Mouse (Mus musculus) CH12.LX (cell line): Measurements from ENCODE around the gene Pam16. TPM values are rescaled to one million over a fixed set of nuclear protein-coding genes. Genes with fewer than 3 reads are reported as not detected.
A peak's percentile ranks its signal among the peaks of the same experiment; 100 is the strongest.

Experiments
- DNase-seq: peaks from one replicate; pipeline ENCODE4 v3.0.0-alpha.2; 2013; ENCODE audit errors: extremely low read depth
- H3K27ac ChIP-seq: 2 replicates; pipeline ENCODE4 v1.5.1; 2012; ENCODE audit warnings: low read depth, mild to moderate bottlenecking, control low read depth, moderate library complexity; ENCODE audit not compliant: insufficient read depth
- H3K27me3 ChIP-seq: replicated peaks from 2 replicates; pipeline ENCODE3; 2012; ENCODE audit warnings: inconsistent platforms
- H3K36me3 ChIP-seq, 2 experiments: replicated peaks in 1 of 2; 2 replicates each; pipeline versions ENCODE3 to v1.6.1; 2012; ENCODE audit warnings: inconsistent platforms in 1 of 2, low read length in 1 of 2, mild to moderate bottlenecking in 1 of 2, mixed read lengths in 1 of 2, moderate library complexity in 1 of 2; ENCODE audit not compliant: control insufficient read depth in 1 of 2, insufficient read depth in 1 of 2
- H3K4me1 ChIP-seq, 2 experiments: 2 replicates each; pipeline ENCODE4 v1.6.1; 2012; ENCODE audit warnings: inconsistent platforms in 1 of 2, moderate library complexity in 1 of 2; ENCODE audit not compliant: insufficient read depth in 2 of 2, control insufficient read depth in 1 of 2
- H3K4me2 ChIP-seq: 2 replicates; pipeline ENCODE4 v1.6.1; 2012; ENCODE audit warnings: low read depth, mild to moderate bottlenecking, control low read depth; ENCODE audit not compliant: poor library complexity, insufficient read depth, severe bottlenecking
- H3K4me3 ChIP-seq, 3 experiments: fragments of 150-350 bp in 1 of 3; sonication (generic) in 1 of 3; replicated peaks in 1 of 3; 2 replicates each; pipeline versions ENCODE3 to v1.5.1; 2011 to 2012; ENCODE audit warnings: low read depth in 2 of 3, low read length in 2 of 3, mild to moderate bottlenecking in 2 of 3, moderate library complexity in 2 of 3, control low read depth in 1 of 3, improper control_type of control experiment in 1 of 3, inconsistent platforms in 1 of 3, mixed read lengths in 1 of 3; ENCODE audit not compliant: poor library complexity in 1 of 3
- H3K79me2 ChIP-seq: replicated peaks from 2 replicates; pipeline ENCODE4 v1.6.1; 2012; ENCODE audit warnings: mild to moderate bottlenecking, moderate library complexity; ENCODE audit not compliant: control insufficient read depth, poor library complexity, insufficient read depth, severe bottlenecking; ENCODE audit errors: extremely low read depth
- H3K9ac ChIP-seq: 2 replicates; pipeline ENCODE4 v1.6.1; 2012; ENCODE audit warnings: low read depth, mild to moderate bottlenecking, control low read depth, moderate library complexity; ENCODE audit not compliant: insufficient read depth
- H3K9me3 ChIP-seq: replicated peaks from 2 replicates; pipeline ENCODE3; 2012; ENCODE audit warnings: low read length, inconsistent platforms, mixed read lengths
- BHLHE40 ChIP-seq: IDR thresholded peaks from 2 replicates; pipeline ENCODE4 v1.6.1; 2011; ENCODE audit warnings: mild to moderate bottlenecking, low read depth, low read length, improper control_type of control experiment
- E2F4 ChIP-seq: IDR thresholded peaks from 2 replicates; pipeline ENCODE4 v1.6.1; 2011; ENCODE audit warnings: low read depth, low read length, improper control_type of control experiment; ENCODE audit not compliant: insufficient replicate concordance
- ELF1 ChIP-seq: IDR thresholded peaks from 2 replicates; pipeline ENCODE4 v1.6.1; 2014; ENCODE audit warnings: low read depth, mild to moderate bottlenecking, inconsistent platforms, low read length, improper control_type of control experiment
- JUND ChIP-seq: conservative IDR thresholded peaks from 2 replicates; pipeline ENCODE4 v1.6.1; 2011; ENCODE audit warnings: low read depth, low read length, improper control_type of control experiment
- KAT2A ChIP-seq: IDR thresholded peaks from 2 replicates; pipeline ENCODE4 v1.6.1; 2012; ENCODE audit warnings: low read length, improper control_type of control experiment, inconsistent platforms; ENCODE audit not compliant: insufficient replicate concordance
- MAX ChIP-seq: IDR thresholded peaks from 2 replicates; pipeline ENCODE4 v1.6.1; 2011; ENCODE audit warnings: low read length, improper control_type of control experiment
- PAX5 ChIP-seq: IDR thresholded peaks from 2 replicates; pipeline ENCODE4 v1.6.1; 2012; ENCODE audit warnings: low read length, inconsistent platforms, mixed read lengths
- POLR2A ChIP-seq: IDR thresholded peaks from 2 replicates; pipeline ENCODE4 v1.6.1; 2011; ENCODE audit warnings: low read depth, mild to moderate bottlenecking, improper control_type of control experiment, low read length
- RAD21 ChIP-seq: IDR thresholded peaks from 2 replicates; pipeline ENCODE4 v1.6.1; 2011; ENCODE audit warnings: low read depth, mild to moderate bottlenecking, low read length, improper control_type of control experiment, moderate library complexity
- RCOR1 ChIP-seq: conservative IDR thresholded peaks from 2 replicates; pipeline ENCODE4 v1.6.1; 2012; ENCODE audit warnings: low read depth, mild to moderate bottlenecking, inconsistent platforms, low read length, improper control_type of control experiment
- TBP ChIP-seq: conservative IDR thresholded peaks from 2 replicates; pipeline ENCODE4 v1.6.1; 2011; ENCODE audit warnings: low read depth, low read length, improper control_type of control experiment
- UBTF ChIP-seq: IDR thresholded peaks from 2 replicates; pipeline ENCODE4 v1.6.1; 2012; ENCODE audit warnings: low read depth, mild to moderate bottlenecking, inconsistent platforms, low read length, improper control_type of control experiment, moderate library complexity
- USF1 ChIP-seq: IDR thresholded peaks from 2 replicates; pipeline ENCODE4 v1.6.1; 2014; ENCODE audit warnings: low read depth, mild to moderate bottlenecking, inconsistent platforms, low read length, improper control_type of control experiment
- USF2 ChIP-seq: conservative IDR thresholded peaks from 2 replicates; pipeline ENCODE4 v1.6.1; 2011; ENCODE audit warnings: low read depth, low read length, improper control_type of control experiment
- ZKSCAN1 ChIP-seq: IDR thresholded peaks from 2 replicates; pipeline ENCODE4 v1.6.1; 2012; ENCODE audit warnings: low read depth, inconsistent platforms, low read length, improper control_type of control experiment, borderline replicate concordance
- dilution Hi-C: fragments of 300-500 bp; cut with MboI; formaldehyde crosslinking; loops from 2 replicates; pipeline ENCODE4 v1.14.3; 2020; ENCODE audit warnings: low sequenced_read_pairs; ENCODE audit not compliant: extremely low pct_unique_long_range_greater_than_20kb, extremely low pct_ligation_motif_present
- in situ Hi-C: fragments of 300-500 bp; cut with MboI; formaldehyde crosslinking; loops from 3 replicates; pipeline ENCODE4 v1.14.3; 2019; ENCODE audit warnings: low sequenced_read_pairs, low pct_ligation_motif_present, low pct_unique_long_range_greater_than_20kb, mixed read lengths
- polyA plus RNA-seq: library from polyadenylated mRNA; unstranded; fragments of >175 nt; gene quantifications from 2 replicates; pipeline ENCODE4 v1.2.1, GENCODE M21; 2012; ENCODE audit warnings: low read depth; ENCODE audit not compliant: insufficient read length
- total RNA-seq, 2 experiments: library from RNA; depleted of rRNA; stranded (reverse); fragments of 300-350 nt in 1 of 2; fragments of >200 nt in 1 of 2; gene quantifications; 2 replicates each; pipeline ENCODE4 v1.2.3; 2012 to 2014

Pam16 gene
- total and polyA plus RNA-seq, 3 experiments = 11.6 to 152 (median 103) TPM

DNA sequence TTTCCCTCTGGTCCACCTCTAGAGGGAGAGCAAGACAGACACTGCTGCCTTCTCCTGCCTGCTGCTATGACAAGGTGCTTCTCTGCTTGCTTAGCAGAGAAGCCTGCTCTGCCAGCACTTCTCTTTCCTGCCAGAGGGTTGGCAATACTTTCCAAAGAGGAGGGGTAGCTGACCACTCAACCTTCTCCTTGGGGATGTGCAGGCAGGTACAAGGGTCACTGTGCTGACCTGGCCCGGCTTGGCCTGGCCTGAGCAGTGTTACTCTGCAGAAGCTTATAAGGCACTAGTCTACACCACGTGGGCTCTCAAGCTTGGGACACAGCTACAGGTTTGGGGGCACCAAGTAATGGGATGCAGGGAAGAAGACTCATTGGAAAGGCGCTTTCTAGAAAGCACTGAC is 10.1 kb downstream of the Pam16 start:
- 0 out of 4 replicates have a peak, but pooled peaks cover 0 to 5% of the 10 kb centered on the region in 2 experiments for H3K4me1 ChIP-seq
- no peaks in the 10 kb centered on the region for H3K27me3 ChIP-seq
- no peak overlapping the region for H3K4me2 ChIP-seq
- peaks cover 55 to 82% of the 10 kb centered on the region in 2 experiments for H3K36me3 ChIP-seq
- H3K9ac ChIP-seq = no peak overlapping the region
- peaks cover 15% of the 10 kb centered on the region for H3K79me2 ChIP-seq
- in situ Hi-C loops (loop anchor here (5.0 kb wide), 3 partner anchors 47 to 307 kb away; no protein-coding TSS in a partner anchor), dilution Hi-C loops (no loop called here)
- DNase-seq = no peak
- H3K9me3 ChIP-seq = no peaks in the 10 kb centered on the region
- peak; percentile 11; the same call in 1 of the 2 replicates for TF ChIP-seq POLR2A
- no peak for TF ChIP-seq UBTF
- H3K27ac ChIP-seq = no peak overlapping the region
- no peak overlapping the region for H3K4me3 ChIP-seq

DNA sequence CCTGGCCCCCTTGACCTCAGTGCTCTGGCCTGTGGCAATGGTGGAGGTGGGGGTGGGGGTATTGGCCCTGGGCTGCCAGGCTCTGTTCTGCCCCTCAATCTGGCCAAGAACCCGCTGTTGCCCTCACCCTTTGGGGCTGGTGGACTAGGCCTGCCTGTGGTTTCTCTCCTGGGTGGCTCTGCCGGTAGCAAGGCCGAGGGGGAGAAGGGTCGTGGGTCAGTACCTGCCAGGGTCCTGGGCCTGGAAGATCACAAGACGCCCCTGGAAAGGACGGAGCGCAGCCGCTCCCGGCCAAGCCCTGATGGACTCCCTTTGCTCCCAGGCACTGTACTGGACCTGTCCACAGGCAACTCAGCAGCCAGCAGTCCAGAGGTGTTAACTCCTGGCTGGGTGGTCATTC is 11.1 kb downstream of the Pam16 start:
- Histone ChIP-seq H3K4me2 (no peak overlapping the region), H3K27me3 (no peaks in the 10 kb centered on the region), H3K4me3 (no peak overlapping the region), H3K9me3 (no peaks in the 10 kb centered on the region), H3K27ac (no peak overlapping the region), H3K79me2 (peaks cover 6% of the 10 kb centered on the region), H3K4me1 (0 out of 4 replicates have a peak, but pooled peaks cover 0 to 5% of the 10 kb centered on the region in 2 experiments), H3K9ac (no peak overlapping the region), H3K36me3 (peaks cover 55 to 78% of the 10 kb centered on the region in 2 experiments)
- dilution Hi-C loops = no loop called here
- in situ Hi-C loops = loop anchor here (5.0 kb wide), 3 partner anchors 46 to 306 kb away; no protein-coding TSS in a partner anchor
- DNase-seq = no peak
- no peak for TF ChIP-seq ZKSCAN1
- no peak for TF ChIP-seq KAT2A
- no peak for TF ChIP-seq MAX
- TF ChIP-seq TBP = no peak
- no peak for TF ChIP-seq UBTF
- no peak for TF ChIP-seq USF2
- TF ChIP-seq RAD21 = no peak
- TF ChIP-seq BHLHE40 = no peak
- TF ChIP-seq ELF1 = no peak
- no peak for TF ChIP-seq POLR2A
- no peak for TF ChIP-seq RCOR1
- TF ChIP-seq USF1 = no peak
- TF ChIP-seq PAX5 = no peak
- no peak for TF ChIP-seq JUND
- TF ChIP-seq E2F4 = no peak
